Mouse (Mus musculus) olfactory bulb, adult 2 months (tissue): ENCODE results near the gene Wnt10b.

ENCODE experiments used
- CTCF ChIP-seq: fragments of 200-500 bp; IDR thresholded peaks from 2 replicates; pipeline ENCODE4 v1.5.1; 2012; ENCODE audit warnings: low read depth, mild to moderate bottlenecking, low read length, moderate library complexity; ENCODE audit not compliant: insufficient read depth
- POLR2A ChIP-seq: fragments of 200-500 bp; IDR thresholded peaks from 2 replicates; pipeline ENCODE4 v1.6.1; 2012; ENCODE audit warnings: mild to moderate bottlenecking, low read depth, low read length, moderate library complexity; ENCODE audit not compliant: insufficient read depth

- no peak for TF ChIP-seq CTCF
- TF ChIP-seq POLR2A: no peak
Observed at GRCm38 (mm10) chr15:98823434-98823833, 45.5 kb upstream of the Wnt10b start.
